In the genomic region with DNA sequence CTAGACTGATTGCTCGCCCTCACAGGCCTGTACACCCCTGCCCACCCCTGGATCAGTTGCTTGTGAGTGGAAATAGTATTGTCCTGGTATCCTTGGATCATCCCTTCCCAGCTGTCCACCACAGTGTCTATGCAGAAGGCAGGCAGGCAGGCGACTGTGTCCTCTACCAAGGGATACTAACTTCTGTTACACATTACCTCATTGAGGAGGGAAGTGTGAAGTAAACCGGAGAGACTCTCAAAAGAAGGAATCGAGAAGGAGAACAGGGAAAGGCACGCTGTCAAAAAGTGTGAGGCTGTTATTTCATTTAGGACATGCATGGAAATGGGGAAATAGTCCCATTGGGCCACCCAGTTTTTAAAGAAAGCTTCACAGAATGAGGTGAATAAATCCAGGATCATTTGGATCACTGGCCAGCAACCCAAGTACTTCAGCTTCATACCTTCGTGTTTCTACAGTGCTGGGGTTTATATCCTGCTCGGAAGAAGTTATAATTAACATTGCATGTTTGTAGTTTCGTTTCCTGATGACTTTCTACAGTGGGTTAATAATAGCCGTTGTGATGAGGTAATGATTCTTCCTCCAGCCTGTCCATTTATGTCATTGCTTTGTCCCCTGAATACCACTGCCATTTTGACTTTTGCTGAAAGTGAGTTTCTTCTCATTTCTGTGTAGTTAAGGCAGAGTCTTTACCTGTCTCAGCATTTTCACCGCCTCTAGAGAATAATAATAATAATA, we compare ENCODE assay signal across 14 mouse cellular contexts.
A peak's percentile ranks its signal among the peaks of the same experiment; 100 is the strongest.
DNase-seq lines count a peak whose midpoint lies in the region; ATAC-seq and TF ChIP-seq lines count a peak whose summit lies in the region.
"Had no signal": no experiment of that assay in that cellular context is flagged by ENCODE, and none has a peak within 500 bp of the region (broad histone marks: within the 10 kb centered on the region; RNA-seq: fewer than 3 reads in every experiment).

No protein-coding gene starts in this region.

- TF ChIP-seq POLR2A in CH12.LX (IDR thresholded peaks at IDR 0.05; ENCODE audit: low read depth, low read length), result no peak

- peaks cover 10 to 25% of the 10 kb centered on the region in 2 experiments for H3K4me1 ChIP-seq in CH12.LX (ENCODE audit: control insufficient read depth in 1 of 2, insufficient read depth in 2 of 2)
- H3K4me1 ChIP-seq in brown adipose tissue, adult 24 weeks (ENCODE audit: control insufficient read depth, insufficient read depth, insufficient read length, low read length), result no peaks in the 10 kb centered on the region; the same call in 1 of the 2 replicates
- peaks cover 36% of the 10 kb centered on the region for H3K4me1 ChIP-seq in megakaryocyte, embryonic 14.5 days
- no peaks in the 10 kb centered on the region for H3K4me1 ChIP-seq in intestine, embryonic 16.5 days (ENCODE audit: control insufficient read depth, insufficient read depth, low read length)
- H3K4me1 ChIP-seq: embryonic facial prominence, embryonic 12.5 days; forebrain, embryonic 12.5 days had no signal

- in situ Hi-C loops in CH12.LX (cut with MboI; ENCODE audit: low pct_ligation_motif_present, low pct_unique_long_range_greater_than_20kb, low sequenced_read_pairs), result no loop called here

- dilution Hi-C loops in CH12.LX (cut with MboI; ENCODE audit: extremely low pct_ligation_motif_present, extremely low pct_unique_long_range_greater_than_20kb, low sequenced_read_pairs), result no loop called here

- peak overlapping the region; percentile 55 for H3K27ac ChIP-seq in CH12.LX (ENCODE audit: insufficient read depth, low read depth)
- H3K27ac ChIP-seq in brown adipose tissue, adult 24 weeks (replicated peaks; ENCODE audit: low read depth, low read length), result peak overlapping the region; percentile 54
- no peak overlapping the region for H3K27ac ChIP-seq in intestine, embryonic 16.5 days (ENCODE audit: low read length)
- H3K27ac ChIP-seq: embryonic facial prominence, embryonic 12.5 days; forebrain, embryonic 12.5 days had no signal

- no peak overlapping the region for H3K9ac ChIP-seq in CH12.LX (ENCODE audit: insufficient read depth, low read depth)
- H3K9ac ChIP-seq in intestine, embryonic 16.5 days (ENCODE audit: low read depth, low read length), result no peak overlapping the region
- H3K9ac ChIP-seq: embryonic facial prominence, embryonic 12.5 days; forebrain, embryonic 12.5 days had no signal

- H3K4me3 ChIP-seq in CH12.LX (replicated peaks in 1 of 3; ENCODE audit: low read depth in 2 of 3, low read length in 2 of 3, poor library complexity in 1 of 3), result no peak overlapping the region
- no peak overlapping the region for H3K4me3 ChIP-seq in brown adipose tissue, adult 24 weeks (ENCODE audit: insufficient read depth, low read depth, low read length)
- peak overlapping the region; percentile 14 for H3K4me3 ChIP-seq in megakaryocyte, embryonic 14.5 days (replicated peaks)
- H3K4me3 ChIP-seq in intestine, embryonic 16.5 days (ENCODE audit: low read length), result no peak overlapping the region
- H3K4me3 ChIP-seq: embryonic facial prominence, embryonic 12.5 days; forebrain, embryonic 12.5 days had no signal

- no peak for ATAC-seq in intestine, embryonic 16.5 days

- peak; percentile 13 to 25 for DNase-seq in kidney, postnatal 36 days
- no peak for DNase-seq in kidney, adult 8-10 months
- peak; percentile 32 for DNase-seq in CH12.LX (ENCODE audit: extremely low read depth)
- DNase-seq in cerebellum, postnatal 25 days, result no peak
- DNase-seq: cerebellum, adult 9-11 months; retina, postnatal 1 day; spleen, adult 18-20 months; thymus, adult 18-20 months had no signal

- H3K27me3 ChIP-seq in CH12.LX (replicated peaks), result no peaks in the 10 kb centered on the region
- no peaks in the 10 kb centered on the region for H3K27me3 ChIP-seq in megakaryocyte, embryonic 14.5 days (replicated peaks)
- H3K27me3 ChIP-seq in intestine, embryonic 16.5 days (replicated peaks; ENCODE audit: control insufficient read depth, insufficient read depth, low read length), result no peaks in the 10 kb centered on the region
- H3K27me3 ChIP-seq: embryonic facial prominence, embryonic 12.5 days; forebrain, embryonic 12.5 days had no signal

- peaks cover 55% of the 10 kb centered on the region for H3K79me2 ChIP-seq in CH12.LX (replicated peaks; ENCODE audit: control insufficient read depth, extremely low read depth, insufficient read depth, poor library complexity, severe bottlenecking)

- no peak for TF ChIP-seq CTCF in CH12.LX (conservative IDR thresholded peaks at IDR 0.05 in 1 of 2, IDR thresholded peaks at IDR 0.05 in 1 of 2; ENCODE audit: low read depth in 2 of 2, low read length in 2 of 2)

- TF ChIP-seq RAD21 in CH12.LX (IDR thresholded peaks at IDR 0.05; ENCODE audit: low read depth, low read length), result no peak

- H3K9me3 ChIP-seq in CH12.LX (replicated peaks; ENCODE audit: low read length), result no peaks in the 10 kb centered on the region
- H3K9me3 ChIP-seq in megakaryocyte, embryonic 14.5 days, result no peaks in the 10 kb centered on the region
- no peaks in the 10 kb centered on the region for H3K9me3 ChIP-seq in intestine, embryonic 16.5 days (ENCODE audit: control insufficient read depth, low read length)
- H3K9me3 ChIP-seq: embryonic facial prominence, embryonic 12.5 days; forebrain, embryonic 12.5 days had no signal

- WGBS in intestine, embryonic 16.5 days, result 78% methylated on average over 10 of the region's 10 CpGs

- H3K36me3 ChIP-seq in CH12.LX (replicated peaks in 1 of 2; ENCODE audit: control insufficient read depth in 1 of 2, insufficient read depth in 1 of 2, low read length in 1 of 2), result peaks cover 4 to 7% of the 10 kb centered on the region in 2 experiments
- no peaks in the 10 kb centered on the region for H3K36me3 ChIP-seq in megakaryocyte, embryonic 14.5 days (replicated peaks; ENCODE audit: low read length)
- H3K36me3 ChIP-seq in intestine, embryonic 16.5 days (ENCODE audit: control insufficient read depth, insufficient read depth, low read length), result no peaks in the 10 kb centered on the region
- H3K36me3 ChIP-seq: embryonic facial prominence, embryonic 12.5 days; forebrain, embryonic 12.5 days had no signal

- no peak for TF ChIP-seq EP300 in CH12.LX (IDR thresholded peaks at IDR 0.05; ENCODE audit: low read length)

- H3K4me2 ChIP-seq in CH12.LX (ENCODE audit: insufficient read depth, low read depth, poor library complexity, severe bottlenecking), result peak overlapping the region; percentile 39; the same call in 1 of the 2 replicates
- no peak overlapping the region for H3K4me2 ChIP-seq in intestine, embryonic 16.5 days (ENCODE audit: low read depth, low read length)
- H3K4me2 ChIP-seq: embryonic facial prominence, embryonic 12.5 days; forebrain, embryonic 12.5 days; midbrain, embryonic 11.5 days had no signal

TF ChIP-seq in CH12.LX, 34 proteins besides CTCF, POLR2A, EP300 and RAD21:
- TF ChIP-seq MYC (IDR thresholded peaks at IDR 0.05; ENCODE audit: low read depth, low read length), result no peak
- peak; percentile 88 for TF ChIP-seq MEF2A (IDR thresholded peaks at IDR 0.05; ENCODE audit: borderline replicate concordance, low read depth, low read length)
- TF ChIP-seq BHLHE40 (IDR thresholded peaks at IDR 0.05; ENCODE audit: low read depth, low read length), result peak; percentile 30; the same call in 1 of the 2 replicates

Comparison
In these comparisons a context has a peak if more than half of its experiments do, and no peak if none do; other contexts are left out.
1. DNase-seq: peak in kidney, postnatal 36 days (2 of 2) and CH12.LX (single experiment); none in kidney, adult 8-10 months (0 of 2) and cerebellum, postnatal 25 days (0 of 2).